Mouse (Mus musculus) heart, adult 2 months (tissue): Measurements from ENCODE around the gene Cntrob. TPM values are rescaled to one million over a fixed set of nuclear protein-coding genes. Genes with fewer than 3 reads are reported as not detected.

Experiments
- DNase-seq, 2 experiments: peaks; one replicate each; pipeline ENCODE4 v3.0.0; 2021
- H3K27ac ChIP-seq: fragments of 200-600 bp; 2 replicates; pipeline ENCODE4 v1.8.1; 2022
- H3K27me3 ChIP-seq: fragments of 200-500 bp; 2 replicates; pipeline ENCODE4 v1.6.1; 2012; ENCODE audit warnings: mild to moderate bottlenecking, low read length, inconsistent platforms, mixed read lengths; ENCODE audit not compliant: control insufficient read depth, insufficient read depth
- H3K36me3 ChIP-seq: fragments of 200-500 bp; 2 replicates; pipeline ENCODE4 v1.6.1; 2012; ENCODE audit warnings: low read length, inconsistent platforms; ENCODE audit not compliant: control insufficient read depth, insufficient read depth
- H3K4me1 ChIP-seq: fragments of 200-500 bp; 2 replicates; pipeline ENCODE4 v1.6.1; 2011; ENCODE audit warnings: low read length; ENCODE audit not compliant: control insufficient read depth, insufficient read depth
- H3K4me3 ChIP-seq: fragments of 200-600 bp; 2 replicates; pipeline ENCODE4 v1.8.1; 2022
- H3K79me2 ChIP-seq: fragments of 200-500 bp; replicated peaks from 2 replicates; pipeline ENCODE4 v1.6.1; 2012; ENCODE audit warnings: mild to moderate bottlenecking, inconsistent platforms, low read length, moderate library complexity, mixed read lengths; ENCODE audit not compliant: control insufficient read depth, insufficient read depth
- H3K9ac ChIP-seq: fragments of 200-500 bp; 2 replicates; pipeline ENCODE4 v1.6.1; 2012; ENCODE audit warnings: low read depth, mild to moderate bottlenecking, control low read depth, inconsistent platforms, low read length, mixed read lengths
- CTCF ChIP-seq: fragments of 200-600 bp; IDR thresholded peaks from 2 replicates; pipeline ENCODE4 v1.8.1; 2022; ENCODE audit warnings: antibody characterized with exemption, mild to moderate bottlenecking, moderate library complexity
- EP300 ChIP-seq: fragments of 200-500 bp; IDR thresholded peaks from 2 replicates; pipeline ENCODE4 v1.6.1; 2011; ENCODE audit warnings: low read depth, low read length, control low read depth; ENCODE audit not compliant: insufficient read depth
- POLR2A ChIP-seq: fragments of 200-500 bp; IDR thresholded peaks from 2 replicates; pipeline ENCODE4 v1.6.1; 2011; ENCODE audit warnings: mild to moderate bottlenecking, low read depth, low read length, control low read depth; ENCODE audit not compliant: insufficient read depth
- WGBS: fragments of 180-500 bp; shearing (Covaris S2); methylation state at CpG from one replicate; pipeline ENCODE4 v1.1.7; 2018; 5-methylcytosine and 5-hydroxymethylcytosine counted together
- intact Hi-C: fragments of 180-260 bp; cut with DNase I; formaldehyde crosslinking; loops from one replicate; pipeline ENCODE4 v1.15.1; 2025
- polyA plus RNA-seq: library from polyadenylated mRNA; depleted of rRNA; stranded (reverse); fragments of >200 nt; gene quantifications from 2 replicates; pipeline ENCODE4 v1.2.3, GENCODE M21; 2012
- total RNA-seq, 2 experiments: library from RNA; stranded (reverse); gene quantifications; 2 replicates each; pipeline ENCODE4 v1.2.3; 2021

Gene Cntrob
- total and polyA plus RNA-seq, 3 experiments, result 2.3 to 3.0 (median 2.5) TPM

DNA sequence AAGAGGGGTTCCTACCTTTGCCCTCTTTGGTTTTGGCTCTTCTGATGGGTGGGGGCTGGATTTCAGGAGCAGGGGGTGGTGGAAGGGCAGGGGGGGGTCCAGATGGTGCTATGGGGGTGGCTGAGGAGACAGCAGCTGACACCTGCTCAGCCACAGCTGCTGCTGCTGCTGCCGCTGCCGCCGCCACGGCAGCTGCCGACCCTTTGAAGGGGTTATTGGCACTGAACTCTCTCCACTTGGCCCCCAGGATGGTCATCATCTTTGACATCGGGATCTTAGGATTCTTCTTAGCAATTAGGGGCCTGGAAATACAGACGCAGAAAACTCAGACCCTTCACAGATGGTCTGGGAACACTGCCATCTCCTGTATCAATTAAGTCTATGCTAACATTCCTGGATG is 38.4 kb upstream of the Cntrob start:
- H3K4me3 ChIP-seq, result no peak overlapping the region
- H3K9ac ChIP-seq, result no peak overlapping the region
- DNase-seq, result no peak
- WGBS, result 83% methylated on average over 7 of the region's 7 CpGs
- H3K27me3 ChIP-seq, result no peaks in the 10 kb centered on the region
- no peak overlapping the region for H3K27ac ChIP-seq
- H3K36me3 ChIP-seq, result no peaks in the 10 kb centered on the region
- no peaks in the 10 kb centered on the region for H3K79me2 ChIP-seq
- TF ChIP-seq POLR2A (no peak), CTCF (no peak), EP300 (no peak)
- H3K4me1 ChIP-seq, result peaks cover 18% of the 10 kb centered on the region
- intact Hi-C loops, result no loop called here

DNA sequence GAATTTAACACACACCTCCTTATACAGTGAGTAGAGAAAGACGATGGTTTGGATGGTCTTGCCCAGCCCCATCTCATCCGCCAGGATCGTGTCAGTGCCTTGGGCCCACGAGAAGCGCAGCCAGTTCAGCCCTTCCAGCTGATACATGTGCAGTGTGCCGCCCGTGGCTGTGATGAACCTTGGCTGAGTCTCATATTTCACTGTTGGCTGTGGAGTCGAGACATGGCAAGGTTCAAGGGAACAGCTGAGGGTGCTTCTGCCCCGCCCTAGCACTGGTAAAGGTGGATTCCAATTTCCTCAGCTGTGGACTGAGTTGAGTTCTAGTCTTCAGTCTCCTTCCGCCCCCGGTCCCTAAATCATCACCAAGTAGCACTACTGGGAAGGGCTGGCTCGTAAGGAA is 34.1 kb upstream of the Cntrob start:
- Histone ChIP-seq H3K4me1 (no peaks in the 10 kb centered on the region), H3K9ac (no peak overlapping the region), H3K79me2 (no peaks in the 10 kb centered on the region), H3K27ac (no peak overlapping the region), H3K27me3 (no peaks in the 10 kb centered on the region), H3K36me3 (no peaks in the 10 kb centered on the region), H3K4me3 (no peak overlapping the region)
- 92% methylated on average over 12 of the region's 12 CpGs for WGBS
- DNase-seq, result no peak
- TF ChIP-seq POLR2A, result no peak
- no peak for TF ChIP-seq EP300
- no peak for TF ChIP-seq CTCF
- intact Hi-C loops, result no loop called here

DNA sequence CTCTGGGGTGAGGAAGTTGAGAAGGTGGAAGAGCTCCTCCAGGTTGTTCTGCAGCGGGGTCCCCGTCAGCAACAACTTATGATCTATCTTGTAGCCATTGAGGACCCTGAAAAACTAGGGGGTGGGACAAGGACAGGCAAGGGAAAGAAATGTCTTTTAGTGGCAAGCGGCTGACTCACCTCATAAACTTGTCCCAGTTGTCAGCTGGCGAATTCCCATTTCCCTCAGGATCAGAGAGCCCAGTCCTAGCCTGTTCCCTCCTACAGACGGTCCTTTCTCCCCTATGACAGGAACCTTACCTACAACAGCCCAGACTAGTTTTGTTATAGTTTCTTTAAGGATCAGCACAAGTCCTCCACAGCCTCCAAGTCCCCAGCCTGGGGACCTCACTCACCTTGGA is 33.0 kb upstream of the Cntrob start:
- 91% methylated on average over 5 of the region's 5 CpGs for WGBS

DNA sequence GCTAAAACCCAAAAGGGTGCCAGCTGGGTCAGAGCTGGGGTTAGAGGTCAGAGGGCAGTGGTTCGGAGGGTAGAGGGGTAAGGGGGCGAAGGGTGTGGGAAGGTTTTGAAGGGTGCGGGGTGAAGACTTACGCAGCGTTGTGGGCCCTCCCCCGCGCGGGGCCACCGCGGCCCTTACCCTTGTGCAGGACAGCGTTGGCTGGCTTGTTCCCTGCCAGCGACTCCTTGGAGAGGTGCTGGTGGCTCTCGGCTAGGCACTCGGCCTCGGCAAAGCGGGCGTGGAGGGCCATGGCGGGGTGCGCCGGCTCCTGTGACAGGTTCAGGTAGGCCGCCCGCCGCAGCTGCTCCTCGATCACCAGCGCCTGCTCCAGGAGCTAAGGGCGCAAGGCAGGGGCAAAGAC is 22.9 kb upstream of the Cntrob start:
- Histone ChIP-seq H3K27ac (no peak overlapping the region), H3K79me2 (no peaks in the 10 kb centered on the region), H3K36me3 (no peaks in the 10 kb centered on the region), H3K4me1 (no peaks in the 10 kb centered on the region), H3K4me3 (no peak overlapping the region), H3K9ac (no peak overlapping the region), H3K27me3 (no peaks in the 10 kb centered on the region)
- TF ChIP-seq EP300 (no peak), CTCF (no peak), POLR2A (no peak)
- no peak for DNase-seq
- WGBS, result 91% methylated on average over 24 of the region's 26 CpGs
- intact Hi-C loops, result no loop called here

More for the DNA sequence above, 33.0 kb upstream of the Cntrob start:
- intact Hi-C loops, result no loop called here
- H3K9ac ChIP-seq, result no peak overlapping the region
- H3K27me3 ChIP-seq, result no peaks in the 10 kb centered on the region
- no peaks in the 10 kb centered on the region for H3K4me1 ChIP-seq
- H3K4me3 ChIP-seq, result no peak overlapping the region
- TF ChIP-seq POLR2A, result no peak
- TF ChIP-seq CTCF, result no peak
- H3K79me2 ChIP-seq, result no peaks in the 10 kb centered on the region
- H3K27ac ChIP-seq, result no peak overlapping the region
- no peaks in the 10 kb centered on the region for H3K36me3 ChIP-seq
- DNase-seq, result no peak

DNA sequence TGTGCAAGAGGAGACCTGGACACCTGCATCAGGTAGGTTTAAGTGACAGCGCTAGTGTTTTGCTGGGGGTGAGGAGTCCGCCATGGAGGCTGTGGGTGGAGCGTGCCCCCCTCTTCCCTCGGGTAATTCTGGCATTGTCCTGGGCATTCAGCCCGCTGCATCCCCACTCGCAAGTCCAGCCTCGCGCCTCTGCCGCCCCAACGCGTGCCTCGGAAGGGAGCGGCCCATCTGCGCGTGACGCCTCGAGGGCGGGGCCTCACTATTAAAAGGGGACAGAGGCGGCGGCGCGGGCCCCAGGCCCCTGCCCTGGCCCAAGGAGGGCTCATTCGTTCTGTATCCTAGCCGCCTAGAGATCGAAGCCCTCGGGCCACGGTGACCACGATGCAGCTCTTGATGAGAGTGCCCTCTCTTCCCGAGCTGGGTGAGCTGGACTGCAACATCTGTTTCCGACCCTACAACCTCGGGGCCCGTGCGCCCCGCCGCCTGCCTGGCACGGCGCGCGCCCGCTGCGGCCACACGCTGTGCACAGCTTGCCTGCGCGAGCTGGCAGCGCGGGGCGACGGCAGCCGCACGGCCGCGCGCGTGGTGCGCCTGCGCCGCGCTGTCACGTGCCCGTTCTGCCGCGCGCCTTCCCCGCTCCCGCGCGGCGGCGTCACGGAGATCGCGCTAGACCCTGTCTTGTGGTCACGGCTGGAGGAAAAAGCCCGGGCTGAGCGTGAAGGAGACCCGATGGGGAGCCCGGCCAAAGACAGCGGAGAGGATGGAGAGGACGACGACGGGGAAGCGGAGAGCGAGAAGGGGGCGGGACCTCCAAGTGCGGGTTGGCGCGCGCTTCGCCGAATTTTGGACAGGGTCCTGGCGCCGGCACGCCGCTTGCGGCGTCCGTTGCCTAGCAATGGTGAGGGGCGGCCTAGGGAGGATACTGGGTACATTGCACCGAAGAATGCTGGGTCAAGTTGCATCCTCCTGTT is 16.9 kb upstream of the Cntrob start, which contains the start of gene Rnf227:
Rnf227 (plus strand) TSS at position 301 of the 971 bp plus-strand sequence.
- Histone ChIP-seq H3K9ac (peak within 1 kb of the TSS; percentile 68), H3K4me3 (peak within 1 kb of the TSS; percentile 73), H3K27ac (peak within 1 kb of the TSS; percentile 20; the same call in 1 of the 2 replicates), H3K36me3 (no peaks in the 10 kb centered on the region), H3K79me2 (no peaks in the 10 kb centered on the region), H3K4me1 (peaks cover 2% of the 10 kb centered on the region), H3K27me3 (no peaks in the 10 kb centered on the region)
- peak; percentile 27; the same call in 1 of the 2 replicates for TF ChIP-seq POLR2A
- TF ChIP-seq CTCF, result no peak
- TF ChIP-seq EP300, result no peak
- peak; percentile 85 to 86 for DNase-seq
- intact Hi-C loops, result loop anchor here (2.0 kb wide), 2 partner anchors 18 to 26 kb away; partner anchors contain the start of genes Cntrob and Trappc1
- WGBS, result 3% methylated on average over 99 of the region's 99 CpGs

DNA sequence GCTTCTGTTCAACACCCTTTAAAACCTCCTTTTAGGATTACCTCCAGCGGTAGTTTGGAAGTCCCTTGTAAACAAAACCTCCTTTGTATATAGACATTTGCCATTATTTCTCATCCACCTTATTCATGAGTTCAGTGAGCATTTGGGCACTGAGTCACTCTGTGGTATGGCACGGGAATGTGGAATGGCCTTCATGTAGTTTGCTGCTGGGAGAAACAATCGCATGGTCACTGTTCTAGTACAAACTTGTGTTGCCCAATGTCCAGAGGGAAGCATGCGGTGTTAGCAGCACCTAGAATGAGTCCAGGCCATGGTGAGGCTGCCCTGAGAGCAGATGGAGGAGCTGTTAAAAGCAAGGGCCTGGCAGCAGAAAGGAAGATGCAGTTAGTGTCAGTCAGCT is 11.2 kb upstream of the Cntrob start:
- intact Hi-C loops, result no loop called here
- peaks cover 4% of the 10 kb centered on the region for H3K4me1 ChIP-seq
- H3K27me3 ChIP-seq, result no peaks in the 10 kb centered on the region
- H3K9ac ChIP-seq, result no peak overlapping the region
- WGBS, result 77% methylated on average over 4 of the region's 4 CpGs
- no peak overlapping the region; the same call in 1 of the 2 replicates for H3K27ac ChIP-seq
- no peak overlapping the region for H3K4me3 ChIP-seq
- H3K79me2 ChIP-seq, result no peaks in the 10 kb centered on the region
- no peak for DNase-seq
- TF ChIP-seq POLR2A (no peak), CTCF (no peak), EP300 (no peak)
- no peaks in the 10 kb centered on the region for H3K36me3 ChIP-seq
